Mouse (Mus musculus): ENCODE results near the gene Zfp316.

The Zfp316 gene

DNA sequence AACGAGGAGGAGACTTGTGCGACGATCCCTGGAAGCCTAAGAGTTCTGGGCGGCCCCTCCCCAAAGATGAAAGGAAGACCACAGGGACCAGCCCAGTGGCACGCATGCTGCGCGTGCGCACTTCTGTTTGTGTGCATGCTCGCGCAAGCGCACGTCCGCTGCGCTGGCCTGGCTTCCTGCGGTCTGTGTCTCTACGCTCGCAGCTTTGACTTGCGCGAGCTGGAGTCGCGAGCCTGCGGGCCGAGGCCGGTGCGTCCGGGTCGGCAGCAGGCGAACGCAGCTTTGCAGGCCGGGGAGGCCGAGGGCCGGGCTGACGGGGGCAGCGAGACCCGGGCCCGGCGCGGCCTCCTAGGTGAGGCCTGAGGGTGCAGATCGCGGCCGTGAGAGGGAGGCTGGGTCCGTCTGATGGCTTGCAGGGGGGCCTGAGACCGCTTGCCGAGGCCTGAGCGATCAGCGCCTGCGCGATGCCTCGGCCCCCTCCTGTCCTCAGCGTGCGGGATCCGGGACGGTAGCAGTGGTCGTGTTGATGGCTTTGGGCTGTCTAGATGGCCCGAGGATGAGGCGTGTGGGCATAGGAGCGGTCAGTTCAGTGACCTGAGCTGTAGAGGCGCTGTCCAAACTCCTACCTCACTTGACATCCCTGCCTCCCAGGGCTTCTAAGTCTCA lies 34.7 kb downstream of the Zfp316 start, which contains the start of gene Zfp12:
TSS of gene Zfp12 (plus strand) at position 136 of the 666 bp plus-strand sequence.
- DNase-seq (ENCODE audit: extremely low spot score, low read depth, low spot score) = peak; percentile 96

DNA sequence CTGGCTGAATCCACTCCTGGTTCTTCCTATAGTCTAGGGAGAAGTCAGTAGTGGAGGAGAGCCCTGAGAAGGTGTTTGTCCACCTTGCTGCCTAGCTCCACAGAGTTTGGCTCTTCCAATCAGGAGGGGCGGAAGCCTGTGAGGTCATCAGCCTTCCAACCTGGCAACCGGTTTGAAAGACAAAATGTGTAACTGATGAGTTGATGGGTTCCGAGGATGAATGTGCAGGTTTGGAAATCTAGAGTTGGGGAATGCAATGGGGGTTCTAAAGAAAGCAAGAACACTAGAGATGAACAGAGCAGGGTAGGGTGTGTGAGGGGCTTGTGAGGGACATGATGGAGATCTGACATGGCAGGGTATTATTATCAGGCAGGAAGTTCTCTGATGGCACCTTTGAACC lies 43.0 kb downstream of the Zfp316 start, which contains the start of gene Spdye4a:
TSS of gene Spdye4a (minus strand) at position 101 of the 400 bp plus-strand sequence.
- no peak for DNase-seq (ENCODE audit: extremely low spot score, low read depth, low spot score)

GRCm38 (mm10) chr5:143222287-143222686 lies 47.5 kb downstream of the Zfp316 start:
- DNase-seq (ENCODE audit: extremely low spot score, low read depth, low spot score) = no peak

DNA sequence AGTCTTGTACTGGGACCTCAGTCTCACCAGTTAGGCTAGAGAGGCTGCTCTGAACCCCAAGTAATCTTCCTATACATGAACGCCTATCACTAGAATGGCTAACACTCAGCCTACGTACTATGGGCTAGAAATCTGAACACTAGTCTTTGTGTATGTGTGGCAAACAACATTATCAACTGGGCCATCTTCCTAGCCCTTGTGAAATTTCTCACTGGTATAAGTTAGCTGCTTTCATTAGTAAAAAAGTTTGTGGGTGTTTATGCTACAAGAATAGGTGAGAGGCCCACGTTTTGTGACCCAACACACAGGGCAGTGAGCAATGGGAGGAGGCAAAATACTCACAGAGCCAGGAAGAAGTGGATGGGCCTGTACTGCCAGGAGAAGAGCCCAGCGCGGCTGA lies 48.8 kb downstream of the Zfp316 start:
- DNase-seq (ENCODE audit: extremely low spot score, low read depth, low spot score) = no peak

DNA sequence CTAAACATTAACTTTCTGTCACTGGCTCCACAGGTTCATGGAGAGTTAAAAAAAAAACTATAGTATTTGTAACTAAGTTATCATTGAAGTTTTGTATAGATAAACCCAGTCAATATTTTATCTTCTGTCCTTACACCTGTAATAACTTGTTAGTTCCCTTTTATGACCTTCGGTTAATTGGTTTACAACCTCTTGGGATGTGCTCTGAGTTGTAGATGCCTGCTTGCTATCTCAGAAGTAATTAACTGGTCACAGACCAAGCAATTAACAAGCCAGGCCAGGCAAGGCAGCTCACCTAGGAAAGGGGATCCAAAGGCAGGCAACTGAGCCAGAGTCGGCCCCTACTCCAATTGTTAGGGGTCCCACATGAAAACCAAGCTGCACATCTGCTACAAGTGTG lies 56.0 kb downstream of the Zfp316 start:
- no peak for DNase-seq (ENCODE audit: extremely low spot score, low read depth, low spot score)

DNA sequence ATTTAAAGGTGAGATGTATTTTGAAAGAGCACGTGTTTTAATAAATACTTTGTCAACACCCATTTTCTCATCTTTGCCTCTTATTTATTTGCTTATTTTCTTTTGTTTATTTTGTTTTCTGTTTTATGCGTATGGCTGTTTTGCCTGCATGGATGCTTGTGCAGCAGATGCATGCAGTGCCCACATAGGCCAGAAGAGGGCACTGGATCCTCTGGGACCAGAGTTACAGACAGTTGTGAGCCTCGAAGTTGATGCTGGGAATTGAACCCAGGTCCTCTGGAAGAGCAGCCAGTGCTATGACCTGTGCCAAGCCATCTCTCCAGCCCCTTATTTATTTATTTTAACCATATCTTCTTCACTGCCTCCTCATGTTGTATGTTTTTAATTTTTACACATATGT lies 64.8 kb downstream of the Zfp316 start:
- no peak for DNase-seq (ENCODE audit: extremely low spot score, low read depth, low spot score)
